Mouse (Mus musculus) kidney, embryonic 15.5 days (tissue): Measurements from ENCODE around the gene Mfrp. TPM values are rescaled to one million over a fixed set of nuclear protein-coding genes. Genes with fewer than 3 reads are reported as not detected.
A peak's percentile ranks its signal among the peaks of the same experiment; 100 is the strongest.

Experiments
- ATAC-seq: fragments of 200-750 bp; cut with Nextera tagmentation; replicated peaks from 2 replicates; pipeline ENCODE4 v1.8.0; 2017; ENCODE audit warnings: moderate TSS enrichment; ENCODE audit not compliant: low FRiP score
- H3K27ac ChIP-seq: fragments of 300-500 bp; sonication (generic); 2 replicates; pipeline ENCODE4 v1.5.1; 2015; ENCODE audit warnings: mild to moderate bottlenecking, inconsistent platforms
- H3K27me3 ChIP-seq: fragments of 300-500 bp; sonication (generic); 2 replicates; pipeline ENCODE4 v1.6.1; 2015; ENCODE audit warnings: inconsistent platforms
- H3K36me3 ChIP-seq: fragments of 300-500 bp; sonication (generic); 2 replicates; pipeline ENCODE4 v1.6.1; 2015; ENCODE audit warnings: inconsistent platforms
- H3K4me1 ChIP-seq: fragments of 300-500 bp; sonication (generic); 2 replicates; pipeline ENCODE4 v1.6.1; 2015; ENCODE audit warnings: inconsistent platforms
- H3K4me2 ChIP-seq: fragments of 300-500 bp; sonication (generic); 2 replicates; pipeline ENCODE4 v1.6.1; 2015; ENCODE audit warnings: moderate library complexity, mild to moderate bottlenecking, inconsistent platforms
- H3K4me3 ChIP-seq: fragments of 300-500 bp; sonication (generic); replicated peaks from 2 replicates; pipeline ENCODE4 v1.5.1; 2015; ENCODE audit warnings: mild to moderate bottlenecking, inconsistent platforms
- H3K9ac ChIP-seq: fragments of 300-500 bp; sonication (generic); 2 replicates; pipeline ENCODE4 v1.6.1; 2015; ENCODE audit warnings: mild to moderate bottlenecking, inconsistent platforms
- H3K9me3 ChIP-seq: fragments of 300-500 bp; sonication (generic); replicated peaks from 2 replicates; pipeline ENCODE4 v1.6.1; 2016; ENCODE audit warnings: inconsistent platforms
- WGBS: fragments of 180-500 bp; shearing (Covaris S2); methylation state at CpG from one replicate; pipeline ENCODE4 v1.1.7; 2015; ENCODE audit warnings: mixed read lengths; 5-methylcytosine and 5-hydroxymethylcytosine counted together
- polyA plus RNA-seq: library from polyadenylated mRNA; unstranded; fragments of >200 nt; fragmentation: Nextera tagmentation; extraction: Ambion mirVana; gene quantifications from 2 replicates; pipeline ENCODE4 v1.2.1, GENCODE M21; 2015

The Mfrp gene
- polyA plus RNA-seq, 1 experiment from 2014 or later = not detected

GRCm38 (mm10) chr9:44088877-44089608, 12.5 kb upstream of the Mfrp start:
- ATAC-seq = no peak
- Histone ChIP-seq H3K4me1 (peaks cover 63% of the 10 kb centered on the region), H3K27me3 (peaks cover 10% of the 10 kb centered on the region), H3K36me3 (peaks cover 30% of the 10 kb centered on the region), H3K27ac (no peak overlapping the region), H3K9ac (no peak overlapping the region), H3K4me2 (0 out of 2 replicates have a peak overlapping the region, but pooled peaks have one; percentile 9), H3K9me3 (no peaks in the 10 kb centered on the region), H3K4me3 (no peak overlapping the region)
- 53% methylated on average over 12 of the region's 12 CpGs for WGBS

- Histone ChIP-seq H3K9ac (no peak overlapping the region), H3K27ac (no peak overlapping the region), H3K4me3 (no peak overlapping the region), H3K36me3 (peaks cover 33% of the 10 kb centered on the region), H3K4me2 (peak overlapping the region; percentile 24; the same call in 1 of the 2 replicates), H3K4me1 (peaks cover 27% of the 10 kb centered on the region), H3K9me3 (no peaks in the 10 kb centered on the region), H3K27me3 (no peaks in the 10 kb centered on the region)
- ATAC-seq = peak; percentile 69
- WGBS = 32% methylated on average over 24 of the region's 24 CpGs
Observed at GRCm38 (mm10) chr9:44093612-44094503, 7.7 kb upstream of the Mfrp start.

- no peaks in the 10 kb centered on the region for H3K9me3 ChIP-seq
- peaks cover 33% of the 10 kb centered on the region for H3K36me3 ChIP-seq
- H3K27ac ChIP-seq = no peak overlapping the region
- no peak overlapping the region for H3K4me3 ChIP-seq
- H3K9ac ChIP-seq = no peak overlapping the region
- peaks cover 18% of the 10 kb centered on the region for H3K4me1 ChIP-seq
- H3K4me2 ChIP-seq = no peak overlapping the region
- ATAC-seq = no peak
- WGBS = 84% methylated on average over 3 of the region's 3 CpGs
- H3K27me3 ChIP-seq = no peaks in the 10 kb centered on the region
Observed at GRCm38 (mm10) chr9:44094737-44095136, 6.8 kb upstream of the Mfrp start.

DNA sequence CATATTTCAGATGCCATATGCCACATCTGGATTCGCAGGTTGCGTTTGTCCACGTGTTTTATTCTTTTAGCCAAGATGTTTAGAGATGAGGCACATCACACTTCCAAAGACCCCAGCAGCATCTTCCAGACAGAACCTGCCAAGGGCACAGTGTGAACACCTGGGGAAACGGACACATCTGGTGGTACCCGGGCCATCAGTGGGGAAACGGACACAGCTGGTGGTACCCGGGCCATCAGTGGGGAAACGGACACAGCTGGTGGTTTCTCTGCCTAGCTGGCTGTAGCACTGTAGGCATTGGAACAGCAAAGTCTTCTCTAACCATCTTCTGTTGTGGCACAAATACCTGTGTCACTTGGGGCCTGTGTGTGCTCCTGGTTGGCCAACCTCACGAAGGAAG, 5.7 kb upstream of the Mfrp start:
- no peak for ATAC-seq
- H3K4me3 ChIP-seq = no peak overlapping the region
- no peak overlapping the region for H3K27ac ChIP-seq
- H3K9me3 ChIP-seq = no peaks in the 10 kb centered on the region
- H3K4me2 ChIP-seq = no peak overlapping the region
- no peak overlapping the region for H3K9ac ChIP-seq
- 92% methylated on average over 9 of the region's 9 CpGs for WGBS
- H3K27me3 ChIP-seq = no peaks in the 10 kb centered on the region
- H3K4me1 ChIP-seq = peaks cover 13% of the 10 kb centered on the region
- H3K36me3 ChIP-seq = peaks cover 36% of the 10 kb centered on the region

DNA sequence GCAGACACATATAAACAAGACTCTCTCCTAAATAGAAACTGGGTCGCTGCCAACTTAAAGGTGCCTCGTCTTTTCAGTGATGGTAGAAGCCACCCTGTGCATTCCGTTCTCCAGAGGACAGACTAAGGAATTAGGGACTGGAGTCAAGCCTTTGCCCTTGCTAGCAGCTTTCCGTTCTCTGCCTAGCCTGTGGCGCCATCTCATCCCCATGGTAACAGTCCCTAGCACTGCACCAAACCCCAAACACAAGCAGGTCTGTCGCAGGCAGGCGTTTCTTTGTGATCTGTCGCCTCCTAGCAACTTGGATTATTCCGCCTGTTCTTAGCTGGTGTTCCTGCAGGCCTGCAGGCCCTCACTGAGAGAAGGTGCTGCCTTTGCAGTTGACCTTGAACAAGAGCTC, 5.0 kb upstream of the Mfrp start:
- ATAC-seq = no peak
- Histone ChIP-seq H3K27ac (0 out of 2 replicates have a peak overlapping the region, but pooled peaks have one; percentile 14), H3K4me3 (no peak overlapping the region), H3K4me1 (peaks cover 16% of the 10 kb centered on the region), H3K9me3 (no peaks in the 10 kb centered on the region), H3K27me3 (no peaks in the 10 kb centered on the region), H3K36me3 (peaks cover 28% of the 10 kb centered on the region), H3K4me2 (no peak overlapping the region), H3K9ac (no peak overlapping the region)
- WGBS = 47% methylated on average over 9 of the region's 9 CpGs

DNA sequence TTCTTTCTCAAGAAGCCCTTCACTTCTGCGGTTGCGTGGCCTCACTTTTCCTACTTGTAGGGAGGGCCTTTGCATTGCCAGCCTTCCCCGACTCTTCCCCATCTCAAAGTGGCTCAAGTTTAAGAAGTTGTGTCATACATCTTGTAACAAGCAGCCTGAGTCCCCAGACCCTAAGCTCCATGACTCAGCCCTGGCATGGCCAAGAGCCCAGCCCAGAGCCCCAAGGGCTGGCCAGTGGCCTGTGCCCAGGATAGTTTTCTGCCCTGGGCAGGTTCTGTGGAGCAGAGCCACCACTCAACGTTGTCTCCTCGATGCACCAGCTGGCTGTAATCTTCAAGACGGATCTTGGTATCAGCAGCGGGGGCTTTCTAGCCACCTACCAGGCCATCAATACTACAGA, 3.4 kb downstream of the Mfrp start:
- peaks cover 35% of the 10 kb centered on the region for H3K36me3 ChIP-seq
- H3K27me3 ChIP-seq = no peaks in the 10 kb centered on the region
- no peak for ATAC-seq
- H3K4me2 ChIP-seq = no peak overlapping the region
- H3K4me1 ChIP-seq = peaks cover 57% of the 10 kb centered on the region
- H3K9ac ChIP-seq = no peak overlapping the region
- H3K4me3 ChIP-seq = no peak overlapping the region
- 89% methylated on average over 7 of the region's 7 CpGs for WGBS
- H3K9me3 ChIP-seq = no peaks in the 10 kb centered on the region
- H3K27ac ChIP-seq = no peak overlapping the region

- H3K27me3 ChIP-seq = no peaks in the 10 kb centered on the region
- no peaks in the 10 kb centered on the region for H3K9me3 ChIP-seq
- peaks cover 36% of the 10 kb centered on the region for H3K36me3 ChIP-seq
- H3K4me2 ChIP-seq = no peak overlapping the region
- H3K9ac ChIP-seq = no peak overlapping the region
- peaks cover 66% of the 10 kb centered on the region for H3K4me1 ChIP-seq
- no peak overlapping the region for H3K27ac ChIP-seq
- no peak for ATAC-seq
- WGBS = 79% methylated on average over 10 of the region's 10 CpGs
- no peak overlapping the region for H3K4me3 ChIP-seq
Observed at GRCm38 (mm10) chr9:44105781-44106180, 4.3 kb downstream of the Mfrp start.

GRCm38 (mm10) chr9:44106182-44106581, 4.7 kb downstream of the Mfrp start:
- no peak overlapping the region for H3K9ac ChIP-seq

DNA sequence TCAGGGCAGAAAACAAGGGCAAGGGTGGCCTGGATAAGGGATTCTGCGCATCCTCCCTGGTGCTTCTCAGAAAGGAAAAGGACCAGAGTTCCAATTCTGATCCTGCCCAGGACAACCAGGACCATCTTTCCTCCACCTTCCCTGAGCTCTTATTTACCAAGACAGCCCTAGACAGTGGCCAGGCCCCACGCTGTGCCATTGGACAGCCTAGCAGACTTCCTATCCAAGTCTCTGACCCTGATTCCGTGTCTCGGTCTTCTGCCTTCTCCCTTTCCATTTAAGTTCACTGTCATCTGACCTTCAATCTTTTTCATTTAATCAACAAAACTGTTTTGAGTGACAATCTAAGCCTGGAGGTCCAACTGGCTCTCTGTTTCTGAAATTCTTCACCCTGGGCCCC, 5.1 kb downstream of the Mfrp start:
- Histone ChIP-seq H3K4me2 (0 out of 2 replicates have a peak overlapping the region, but pooled peaks have one; percentile 55), H3K9me3 (no peaks in the 10 kb centered on the region), H3K4me3 (no peak overlapping the region; the same call in 1 of the 2 replicates), H3K27me3 (no peaks in the 10 kb centered on the region), H3K4me1 (peaks cover 65% of the 10 kb centered on the region), H3K9ac (0 out of 2 replicates have a peak overlapping the region, but pooled peaks have one; percentile 22), H3K27ac (peak overlapping the region; percentile 86), H3K36me3 (peaks cover 36% of the 10 kb centered on the region)
- WGBS = 71% methylated on average over 4 of the region's 4 CpGs
- ATAC-seq = no peak

More at GRCm38 (mm10) chr9:44106182-44106581, 4.7 kb downstream of the Mfrp start:
- Histone ChIP-seq H3K9me3 (no peaks in the 10 kb centered on the region), H3K36me3 (peaks cover 36% of the 10 kb centered on the region), H3K4me3 (no peak overlapping the region), H3K4me2 (no peak overlapping the region), H3K27me3 (no peaks in the 10 kb centered on the region), H3K4me1 (peaks cover 68% of the 10 kb centered on the region), H3K27ac (no peak overlapping the region)
- WGBS = 78% methylated on average over 7 of the region's 7 CpGs
- no peak for ATAC-seq

DNA sequence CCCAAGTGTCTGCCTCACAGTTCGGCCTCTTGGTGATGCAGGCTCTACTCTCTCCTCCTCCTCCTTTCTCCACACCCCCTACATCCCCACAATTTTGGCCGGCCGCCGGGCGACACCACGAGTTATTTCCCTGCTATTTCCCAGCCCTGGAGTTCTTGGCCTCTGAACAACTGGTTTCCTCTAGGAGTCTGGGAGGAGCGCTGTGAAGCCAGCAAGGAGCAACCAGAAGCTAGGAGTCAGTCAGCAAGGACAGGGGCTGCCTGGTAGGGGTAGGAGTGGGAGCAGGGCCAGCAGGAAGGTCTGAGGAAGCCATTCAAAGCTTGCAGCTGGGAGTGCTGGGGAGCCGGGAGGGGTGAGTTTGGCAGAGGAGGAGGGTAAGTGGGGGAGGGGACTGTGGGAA, 5.6 kb downstream of the Mfrp start, which contains the start of gene C1qtnf5:
TSS of gene C1qtnf5 (plus strand) at position 136 of the 400 bp plus-strand sequence.
- Histone ChIP-seq H3K4me2 (peak within 1 kb of the TSS; percentile 55), H3K4me3 (peak within 1 kb of the TSS; percentile 23), H3K27me3 (no peaks in the 10 kb centered on the region), H3K9me3 (no peaks in the 10 kb centered on the region), H3K4me1 (peaks cover 65% of the 10 kb centered on the region), H3K27ac (peak within 1 kb of the TSS; percentile 86), H3K36me3 (peaks cover 36% of the 10 kb centered on the region), H3K9ac (peak within 1 kb of the TSS; percentile 22; the same call in 1 of the 2 replicates)
- 20% methylated on average over 8 of the region's 8 CpGs for WGBS
- peak; percentile 55 for ATAC-seq

GRCm38 (mm10) chr9:44107557-44108179, 6.1 kb downstream of the Mfrp start:
- peaks cover 36% of the 10 kb centered on the region for H3K36me3 ChIP-seq
- H3K4me3 ChIP-seq = peak overlapping the region; percentile 23
- no peaks in the 10 kb centered on the region for H3K9me3 ChIP-seq
- peaks cover 63% of the 10 kb centered on the region for H3K4me1 ChIP-seq
- H3K27ac ChIP-seq = peak overlapping the region; percentile 86
- H3K4me2 ChIP-seq = peak overlapping the region; percentile 55
- no peaks in the 10 kb centered on the region for H3K27me3 ChIP-seq
- H3K9ac ChIP-seq = peak overlapping the region; percentile 22; the same call in 1 of the 2 replicates
- no peak; the same call in none of the 2 replicates for ATAC-seq
- 32% methylated on average over 25 of the region's 25 CpGs for WGBS
